Mouse (Mus musculus): ENCODE measurements around the gene Ccdc157.
A peak's percentile ranks its signal among the peaks of the same experiment; 100 is the strongest.
"Not testable (repeated sequence)": the region's sequence is repeated elsewhere in the genome, so short reads cannot be mapped to it uniquely, and the experiment has no call there.

The Ccdc157 gene

DNA sequence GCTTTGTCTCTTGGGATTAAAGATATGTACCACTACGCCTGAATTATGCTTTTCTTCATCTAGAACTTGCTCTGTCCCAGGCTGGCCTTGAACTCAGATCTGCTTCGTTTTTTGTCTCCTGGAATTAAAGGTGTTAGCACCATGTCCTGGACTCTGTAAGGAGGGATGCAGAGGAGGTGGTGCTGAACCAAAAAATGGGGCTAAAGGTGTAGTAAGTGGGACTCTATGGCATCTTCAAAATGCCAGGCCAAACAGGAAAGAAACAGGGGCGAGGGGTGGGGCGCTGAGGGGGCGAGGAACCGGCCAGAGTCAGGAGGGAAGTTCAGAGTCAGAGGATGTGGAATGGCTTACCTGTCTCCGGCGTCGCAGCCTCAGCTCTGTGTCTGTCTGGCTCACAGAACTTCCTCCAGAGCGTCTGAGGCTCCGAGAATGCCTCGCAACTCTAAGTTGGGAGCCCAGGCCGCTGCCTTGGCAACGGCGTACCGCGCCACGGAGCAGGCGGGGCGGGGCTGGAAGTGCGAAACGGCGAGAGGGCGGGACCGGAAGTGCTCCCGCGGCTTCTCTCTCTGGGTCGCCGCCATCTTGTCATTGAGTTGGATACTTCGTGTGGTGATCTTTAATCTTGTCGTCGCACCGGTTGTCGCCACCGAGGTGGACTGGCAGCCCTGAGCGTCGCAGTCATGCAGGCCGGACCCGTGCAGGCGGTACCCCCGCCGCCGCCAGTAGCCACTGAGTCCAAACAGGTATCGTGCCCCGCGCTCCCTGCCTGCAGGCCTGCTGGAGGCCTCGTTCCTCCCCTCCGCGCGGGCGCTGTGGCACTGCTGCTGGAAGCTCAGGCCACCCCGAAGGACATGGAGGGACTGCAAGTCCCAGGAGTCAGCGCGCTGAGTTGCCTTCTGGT is at the start of gene Ccdc157, which contains the start of gene Sf3a1:
Gene Ccdc157 (minus strand): TSS at position 486 of the 901 bp plus-strand sequence.
Gene Sf3a1 (plus strand): TSS at position 543 of the 901 bp plus-strand sequence.
- DNase-seq (ENCODE audit: low read depth, low spot score) = peak; percentile 83

DNA sequence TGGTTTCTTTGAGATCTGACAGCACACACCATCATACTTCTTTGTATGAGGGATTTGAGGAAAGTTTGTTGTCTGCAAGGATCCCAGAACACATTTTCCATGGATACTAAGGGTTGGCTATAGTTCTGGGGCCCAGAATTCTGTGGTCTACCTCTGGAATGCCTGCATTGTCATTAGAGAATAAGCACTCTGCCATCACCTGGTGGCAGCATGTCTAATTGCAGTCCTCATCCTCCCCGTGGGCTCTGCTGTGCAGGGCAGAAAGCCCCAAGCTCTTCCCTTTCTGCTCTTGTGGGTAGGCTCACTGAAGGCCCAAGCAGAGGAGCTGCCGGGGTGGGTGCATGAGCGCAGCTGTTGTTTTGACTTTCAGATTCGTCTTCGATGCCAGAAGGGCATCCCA is 49.5 kb upstream of the Ccdc157 start:
- DNase-seq (ENCODE audit: low read depth, low spot score) = no peak

DNA sequence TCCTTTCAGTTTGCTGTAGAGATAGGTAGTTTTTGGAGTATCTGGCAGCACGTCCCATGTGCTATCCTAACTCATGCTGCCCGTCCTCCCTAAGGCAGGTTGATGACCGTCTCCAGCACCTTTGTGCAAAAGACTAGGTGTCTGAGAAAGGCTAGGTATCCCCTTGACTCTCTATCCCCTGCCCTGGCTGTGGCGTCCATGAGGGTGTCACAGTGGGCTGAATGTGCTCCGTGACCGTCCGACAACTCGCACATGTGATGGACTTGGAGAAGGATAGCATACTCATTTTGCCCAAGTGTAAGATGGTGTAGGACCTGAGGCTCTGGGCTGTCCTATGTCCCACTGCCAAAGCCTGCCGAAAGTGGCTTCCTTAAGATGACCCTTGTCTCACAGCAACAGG is 47.6 kb upstream of the Ccdc157 start:
- no peak for DNase-seq (ENCODE audit: low read depth, low spot score)

DNA sequence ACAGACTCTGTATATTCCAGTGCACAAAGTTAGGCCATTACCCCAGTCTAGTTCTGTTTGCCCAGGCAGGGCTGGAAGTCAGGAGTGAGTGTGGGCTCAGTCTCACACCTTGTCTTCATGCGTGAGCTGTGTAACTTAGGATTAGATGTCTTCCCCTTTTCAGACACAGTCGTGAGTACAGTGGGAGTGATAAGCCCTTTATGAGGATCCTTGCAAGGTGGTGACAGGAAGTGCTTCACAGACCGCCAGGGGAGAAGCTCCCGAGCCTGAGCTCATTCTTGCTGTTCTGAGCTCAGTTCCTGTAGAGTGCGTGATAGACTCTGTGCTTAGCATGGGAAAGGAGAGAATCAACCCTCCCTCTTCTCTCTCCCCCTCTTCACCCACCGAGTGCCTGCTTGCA is 46.5 kb upstream of the Ccdc157 start:
- no peak for DNase-seq (ENCODE audit: low read depth, low spot score)

DNA sequence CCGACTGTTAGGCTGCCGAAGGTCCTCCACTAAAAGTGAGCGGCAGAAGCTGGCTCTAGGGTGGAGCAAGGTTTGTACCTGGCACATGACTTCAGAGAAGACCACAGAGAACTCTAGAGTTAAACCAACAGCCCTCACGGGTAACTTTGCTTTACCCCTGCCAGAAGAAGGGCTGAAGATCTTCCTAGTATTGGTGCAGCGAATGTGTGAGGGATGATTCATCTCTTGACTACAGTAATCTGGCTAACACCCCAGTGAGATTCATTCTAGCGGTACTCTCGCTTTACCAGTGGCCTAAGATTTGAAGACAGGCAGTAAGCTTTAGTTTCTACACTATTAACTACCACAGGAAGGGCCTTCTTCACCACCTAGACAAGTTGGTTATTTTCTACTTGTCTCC is 45.9 kb upstream of the Ccdc157 start:
- no peak for DNase-seq (ENCODE audit: low read depth, low spot score)

DNA sequence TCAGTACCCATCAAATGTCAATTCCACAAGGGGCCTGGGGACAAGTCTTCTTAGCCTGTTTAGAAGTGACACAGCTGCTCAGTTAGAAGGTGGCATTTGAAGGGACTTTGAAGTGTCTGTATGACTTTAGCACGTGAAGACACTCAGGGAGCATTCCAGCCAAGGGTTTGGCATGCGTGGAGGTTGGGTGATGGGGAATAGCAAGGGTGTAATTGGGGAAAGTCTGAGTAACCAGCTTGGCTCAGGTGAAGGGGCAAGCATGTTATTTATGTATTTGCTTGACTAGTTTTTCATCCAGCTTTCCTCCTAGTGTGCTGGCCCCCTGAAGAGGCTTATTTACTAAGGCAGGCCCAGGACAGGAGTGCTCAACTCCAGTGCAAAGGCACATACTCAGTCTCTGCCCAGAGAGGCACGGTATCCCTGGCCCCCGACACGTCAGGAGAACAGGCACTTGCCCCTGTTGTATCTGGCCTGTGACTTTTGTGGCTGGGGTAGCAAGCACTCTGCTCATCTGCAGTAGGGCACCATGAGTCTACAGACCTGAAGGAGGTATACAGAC is 45.1 kb upstream of the Ccdc157 start:
- no peak for DNase-seq (ENCODE audit: low read depth, low spot score)

DNA sequence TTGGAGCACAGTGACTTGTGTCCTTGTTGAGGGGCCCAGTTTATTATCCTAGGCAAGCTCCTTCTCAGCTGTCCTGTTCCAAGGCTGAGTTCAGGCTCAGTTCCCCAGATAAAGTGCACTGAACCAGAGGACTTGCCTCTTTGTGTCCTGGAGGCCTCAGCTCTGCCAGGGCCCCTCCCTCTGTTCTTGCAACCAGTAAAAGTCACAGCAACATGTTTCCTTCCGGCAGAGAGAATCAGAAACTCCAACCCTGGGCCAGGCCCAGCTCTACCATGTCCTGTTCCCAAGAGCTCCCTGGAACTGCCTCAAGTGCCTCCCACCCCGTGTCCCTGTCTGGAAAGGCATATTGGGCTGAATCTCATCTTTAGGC is 43.6 kb upstream of the Ccdc157 start:
- DNase-seq (ENCODE audit: low read depth, low spot score) = peak; percentile 71

DNA sequence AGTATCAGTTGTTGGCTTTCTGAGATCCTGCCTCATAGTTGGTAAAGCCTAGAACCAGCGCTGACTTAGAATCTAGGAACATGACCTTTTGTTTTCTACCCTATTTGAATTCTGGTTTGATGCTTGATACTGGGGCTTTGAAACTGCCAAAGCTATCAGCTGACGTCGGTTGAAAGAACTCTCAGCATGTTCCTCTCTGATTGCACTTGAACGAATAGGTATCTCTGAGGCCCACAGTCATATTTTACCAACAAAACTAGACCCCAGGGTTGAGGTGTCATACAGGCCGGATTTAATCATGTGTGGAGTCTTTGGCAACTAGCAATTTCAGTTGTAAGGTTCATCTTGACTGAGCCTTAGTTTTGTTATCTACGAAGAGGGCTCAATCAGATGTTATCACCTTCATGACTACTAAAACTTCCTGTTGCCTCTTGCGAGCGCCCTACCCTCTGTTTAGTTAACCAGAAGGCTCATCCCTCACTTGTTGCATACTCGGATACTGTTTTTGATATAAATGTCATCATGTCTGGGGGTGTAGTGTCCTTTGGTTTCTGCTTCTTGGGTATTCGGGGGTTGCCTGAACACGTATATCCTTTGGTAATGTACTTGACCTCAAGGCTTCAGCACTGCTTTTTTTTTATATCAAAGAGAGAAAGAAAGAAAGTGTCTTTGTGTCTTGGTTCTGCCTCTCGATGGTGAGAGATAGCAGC is 43.1 kb upstream of the Ccdc157 start:
- no peak for DNase-seq (ENCODE audit: low read depth, low spot score)

DNA sequence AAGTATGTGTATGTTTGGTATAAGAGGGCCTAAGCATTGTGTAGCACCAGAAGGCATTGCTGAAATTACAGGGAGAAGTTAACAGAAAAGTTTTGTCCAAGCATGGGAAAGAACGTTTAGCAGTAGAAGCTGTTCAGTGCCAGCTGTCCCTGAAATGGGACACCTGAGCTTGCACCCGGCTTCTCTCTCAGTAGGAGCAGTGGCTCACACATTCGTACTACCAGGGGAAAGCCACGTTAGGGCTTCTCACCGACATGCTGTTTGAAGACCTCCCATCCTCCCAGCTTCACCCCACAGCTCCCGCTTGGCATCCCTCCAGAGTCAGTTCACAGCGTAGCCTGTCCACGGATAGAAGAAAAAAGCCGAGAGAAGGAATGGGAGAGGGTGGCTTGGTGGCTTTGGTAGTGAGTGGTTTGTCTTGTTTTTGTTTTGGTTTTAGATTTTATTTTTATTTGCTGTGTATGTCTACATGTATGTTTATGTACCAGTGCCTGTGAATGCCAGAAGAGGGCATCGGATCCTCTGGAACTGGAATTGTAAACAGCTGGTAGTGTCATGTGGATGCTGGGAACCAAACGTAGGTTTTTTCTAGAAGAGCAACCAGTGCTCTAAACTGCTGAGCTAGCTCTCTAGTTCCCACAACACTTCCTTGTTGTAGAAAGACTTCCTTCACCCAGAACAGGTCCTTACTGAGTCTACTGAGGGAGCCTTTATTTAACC is 42.0 kb upstream of the Ccdc157 start:
- DNase-seq (ENCODE audit: low read depth, low spot score) = no peak

DNA sequence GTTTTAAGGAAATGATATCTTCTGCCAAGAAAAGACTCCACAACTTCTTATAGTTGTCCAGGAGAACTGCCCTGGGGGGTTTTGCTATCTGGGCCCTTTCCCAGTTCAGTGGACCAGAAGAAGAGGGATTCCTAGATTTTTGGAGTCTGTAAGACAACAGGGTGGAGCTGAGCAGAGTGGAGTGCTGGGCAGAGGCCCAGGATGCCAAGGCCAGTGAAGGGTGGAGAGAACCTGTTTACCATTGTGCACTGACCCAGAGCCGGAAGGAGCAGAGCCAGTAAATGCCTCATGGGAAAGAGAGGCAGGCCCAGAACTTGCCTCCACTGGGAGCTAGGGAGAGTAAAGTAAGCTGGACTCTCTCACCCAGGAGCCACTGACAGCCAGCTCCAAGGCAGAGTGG is 37.6 kb upstream of the Ccdc157 start:
- DNase-seq (ENCODE audit: low read depth, low spot score) = no peak

DNA sequence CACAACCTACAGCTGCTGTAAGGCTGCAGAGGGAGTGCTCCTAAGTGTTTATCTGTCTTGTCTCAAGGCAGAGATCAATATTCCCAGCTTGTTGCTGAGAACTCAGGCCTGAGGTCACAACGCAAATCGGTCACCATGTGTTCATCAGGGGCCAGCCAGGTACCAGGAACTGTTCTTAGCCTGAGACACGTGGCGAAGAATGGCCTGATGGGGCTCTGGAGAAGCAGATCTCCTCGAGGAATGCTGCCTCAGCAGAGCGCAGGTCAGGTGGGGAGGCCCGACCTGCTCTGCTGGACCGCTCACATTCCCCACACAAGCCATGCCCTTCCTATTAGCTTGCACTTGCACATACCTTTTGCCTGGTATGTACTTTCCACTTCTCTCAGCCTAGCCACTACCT is 36.5 kb upstream of the Ccdc157 start:
- no peak for DNase-seq (ENCODE audit: low read depth, low spot score)

DNA sequence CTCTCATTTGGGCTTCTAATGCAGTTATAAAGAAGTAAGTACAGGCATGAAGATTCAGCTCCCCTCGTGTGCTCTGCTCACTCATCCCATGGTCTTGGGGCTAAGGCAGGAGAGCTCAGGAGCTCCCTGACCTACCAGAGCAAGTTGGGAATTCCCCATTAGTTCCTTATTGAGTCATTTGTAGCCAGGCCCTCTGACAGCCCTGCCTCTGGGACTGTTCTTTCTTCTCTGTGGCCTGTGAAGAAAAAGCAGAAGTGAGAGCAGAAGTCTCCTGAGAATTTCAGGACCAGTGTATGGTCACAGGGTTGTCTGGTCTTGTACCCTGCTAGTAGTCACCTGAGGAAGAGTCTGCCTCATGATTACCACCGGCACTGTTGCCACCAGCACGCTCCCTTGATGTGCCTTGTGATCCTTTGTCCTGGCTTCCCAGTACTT is 35.5 kb upstream of the Ccdc157 start:
- DNase-seq (ENCODE audit: low read depth, low spot score) = no peak

DNA sequence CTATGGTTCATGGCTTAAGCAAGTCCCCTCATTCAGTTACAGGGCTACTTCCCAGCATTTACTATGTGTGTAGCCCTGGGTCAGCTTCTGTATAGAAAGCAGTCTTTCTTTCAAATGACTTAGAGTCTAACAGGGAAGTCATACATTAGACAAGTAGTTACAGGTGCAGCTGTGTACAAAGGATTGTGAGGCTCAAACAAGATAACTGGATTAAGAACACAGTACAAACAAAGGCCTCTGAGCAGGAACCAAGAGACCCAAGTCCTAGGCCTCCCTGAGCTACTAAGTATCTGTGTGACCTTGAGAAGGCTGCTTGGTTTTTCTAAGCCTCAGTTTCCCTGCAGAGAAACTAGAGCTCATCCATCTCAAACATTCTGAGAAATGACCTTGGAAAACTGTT is 33.3 kb upstream of the Ccdc157 start:
- no peak for DNase-seq (ENCODE audit: low read depth, low spot score)

DNA sequence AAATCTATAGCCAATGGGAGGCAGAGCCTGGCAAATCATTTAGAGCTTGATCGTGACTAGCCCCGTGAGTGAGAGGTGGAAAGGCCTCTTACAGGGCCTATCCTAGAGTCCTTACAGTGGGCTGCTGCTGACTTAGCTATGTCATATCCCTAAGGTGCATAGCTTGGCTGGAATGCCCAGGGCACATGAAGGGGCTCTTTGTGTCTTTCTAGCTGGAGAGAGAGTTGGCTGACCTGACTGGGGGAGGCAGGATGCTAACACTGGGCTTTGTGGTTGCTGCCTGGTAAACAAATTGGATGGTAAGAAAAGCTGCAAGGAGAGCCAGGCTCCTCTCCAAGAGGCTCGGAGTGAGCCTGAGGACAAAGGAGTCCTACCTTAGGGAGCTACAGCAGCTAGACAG is 32.7 kb upstream of the Ccdc157 start:
- no peak for DNase-seq (ENCODE audit: low read depth, low spot score)

DNA sequence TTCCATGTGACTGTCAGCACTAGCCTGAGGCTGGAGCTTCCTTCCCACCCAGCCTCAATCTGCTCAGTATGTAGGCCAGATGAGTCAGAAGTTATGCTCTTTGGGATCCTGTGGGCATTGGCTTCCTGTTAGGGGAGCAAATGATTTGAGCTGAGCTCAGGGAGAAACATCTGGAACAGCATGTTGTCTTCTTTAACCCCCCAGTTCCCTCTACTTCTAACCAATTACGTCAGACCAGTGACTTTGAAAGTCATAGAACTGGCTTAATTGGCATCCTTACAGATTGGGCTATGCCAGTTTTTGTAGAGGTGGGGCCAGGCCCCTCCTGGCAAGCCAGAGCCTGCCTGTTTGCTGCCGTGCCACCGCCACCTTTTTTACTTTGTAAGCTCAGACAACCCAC is 30.6 kb upstream of the Ccdc157 start:
- peak; percentile 68 for DNase-seq (ENCODE audit: low read depth, low spot score)

DNA sequence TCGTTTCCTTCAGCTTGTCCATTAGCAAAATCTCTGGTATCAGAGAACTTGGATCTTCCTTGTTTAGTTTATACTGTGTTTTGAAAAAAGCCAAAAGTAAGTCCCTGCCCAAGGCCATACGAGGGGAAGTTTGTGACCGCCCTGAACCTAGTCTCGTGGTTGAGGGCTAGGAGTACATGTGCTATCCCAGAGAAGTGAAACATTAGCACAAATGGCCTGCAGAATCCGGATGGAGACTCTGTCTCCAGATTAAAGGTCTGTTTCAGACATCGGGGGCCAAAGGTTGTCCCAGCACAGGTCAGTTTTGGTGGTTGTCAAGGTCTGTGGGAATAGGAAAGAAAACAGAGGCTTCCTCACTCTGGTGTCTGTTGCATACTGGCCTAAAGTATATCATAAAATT is 29.1 kb upstream of the Ccdc157 start:
- peak; percentile 34 for DNase-seq (ENCODE audit: low read depth, low spot score)

DNA sequence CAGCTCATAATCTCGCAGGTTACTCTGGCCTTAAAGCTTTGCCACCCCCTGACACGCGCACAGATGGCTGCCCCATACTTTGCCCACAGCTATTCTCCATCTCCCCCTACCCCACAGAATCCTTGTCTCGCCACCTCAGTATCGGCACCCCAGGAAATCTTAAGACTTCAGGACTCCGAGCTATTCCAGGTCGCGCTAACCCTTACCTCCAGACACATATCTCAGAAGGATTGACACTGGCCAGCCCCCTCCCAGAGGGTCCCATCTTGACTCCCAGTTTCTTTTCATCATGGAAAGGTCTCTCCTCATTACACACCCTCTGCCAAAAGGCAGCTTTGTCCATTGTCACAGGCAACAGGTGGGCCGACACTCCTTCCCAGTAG is 27.2 kb upstream of the Ccdc157 start:
- no peak for DNase-seq (ENCODE audit: low read depth, low spot score)

DNA sequence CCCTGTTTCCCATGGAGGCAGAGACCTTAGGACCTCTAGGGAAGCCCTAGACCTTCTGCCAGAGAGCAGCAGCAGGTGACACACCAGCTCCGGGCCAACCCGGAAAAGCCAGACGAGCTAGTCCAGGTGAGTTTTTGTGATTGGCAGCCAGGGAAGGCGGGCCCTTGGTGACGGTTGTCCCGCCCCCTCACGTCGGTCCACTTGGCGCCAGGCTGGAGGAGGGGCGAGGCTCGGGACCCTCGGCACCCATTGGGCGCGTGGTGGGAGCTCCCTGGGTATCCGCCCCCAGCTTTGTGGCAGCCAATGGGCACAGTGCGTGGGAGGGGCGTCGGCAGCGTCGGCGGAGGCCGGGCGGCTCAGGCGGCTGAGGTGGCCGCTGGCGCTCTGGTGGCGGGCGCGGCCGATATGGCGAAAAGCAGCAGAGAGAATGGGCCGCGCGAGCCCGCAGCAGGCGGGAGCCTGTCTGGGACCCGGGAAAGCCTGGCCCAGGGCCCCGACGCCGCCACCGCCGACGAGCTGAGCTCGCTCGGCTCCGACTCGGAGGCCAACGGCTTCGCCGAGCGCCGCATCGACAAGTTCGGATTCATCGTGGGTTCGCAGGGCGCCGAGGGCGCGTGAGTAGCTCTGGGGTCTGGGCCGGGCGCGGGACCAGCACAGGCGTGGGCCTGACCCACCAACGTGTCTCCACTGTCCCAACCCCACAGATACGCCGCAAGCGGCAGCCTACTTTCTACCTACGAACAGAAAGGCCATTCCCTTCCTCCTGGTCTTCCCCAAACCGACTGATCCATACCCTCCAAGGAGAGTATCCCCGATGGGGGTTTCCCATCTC is 26.6 kb upstream of the Ccdc157 start, which contains the start of gene Tbc1d10a:
Gene Tbc1d10a (plus strand): TSS at position 304 of the 832 bp plus-strand sequence.
- DNase-seq (ENCODE audit: low read depth, low spot score) = peak; percentile 95

DNA sequence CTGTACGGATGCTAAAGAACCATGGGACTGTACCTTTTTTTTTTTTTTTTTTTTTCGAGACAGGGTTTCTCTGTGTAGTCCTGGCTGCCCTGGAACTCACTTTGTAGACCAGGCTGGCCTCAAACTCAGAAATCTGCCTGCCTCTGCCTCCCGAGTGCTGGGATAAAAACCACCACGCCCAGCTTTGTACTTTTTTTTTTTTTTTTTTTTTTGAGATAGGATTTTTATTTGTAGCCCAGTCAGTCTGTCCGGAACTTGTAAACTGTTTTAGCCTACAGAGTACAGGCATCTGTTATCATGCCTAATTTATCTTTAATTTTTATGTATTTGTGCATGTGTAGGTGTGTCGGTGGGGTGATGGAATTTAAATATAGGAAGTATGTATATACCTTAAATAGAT is 25.4 kb upstream of the Ccdc157 start:
- not testable (repeated sequence) for DNase-seq (ENCODE audit: low read depth, low spot score)

DNA sequence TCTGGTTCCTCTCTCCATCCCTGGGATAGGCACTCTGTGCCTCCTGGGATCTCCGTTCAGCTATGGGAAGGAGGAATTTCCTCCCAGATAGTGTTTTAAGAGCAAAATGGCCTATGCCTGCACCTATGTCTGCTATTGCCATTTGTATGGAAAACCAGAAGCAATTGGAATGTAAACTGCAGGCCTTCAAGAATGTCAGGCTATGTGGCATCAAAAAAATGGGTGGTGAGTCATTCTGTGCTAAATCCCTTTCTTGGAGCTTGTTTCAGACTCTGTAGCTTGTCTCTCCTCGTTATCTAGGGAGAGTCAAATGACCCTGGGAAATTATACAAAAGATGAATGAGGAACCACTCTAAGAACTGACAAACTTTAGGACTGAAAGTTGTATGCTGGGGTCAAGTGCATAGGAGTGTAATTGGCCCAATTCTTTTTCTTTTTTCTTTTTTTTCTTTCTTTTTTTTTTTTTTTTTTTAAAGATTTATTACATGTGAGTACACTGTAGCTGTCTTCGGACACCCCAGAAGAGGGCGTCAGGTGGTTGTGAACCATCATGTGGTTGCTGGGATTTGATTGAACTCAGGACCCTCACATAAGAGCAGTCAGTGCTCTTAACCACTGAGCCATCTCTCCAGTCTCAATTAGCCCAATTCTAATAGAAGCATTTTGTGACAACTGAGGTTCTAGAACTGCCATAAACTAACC is 24.3 kb upstream of the Ccdc157 start:
- no peak for DNase-seq (ENCODE audit: low read depth, low spot score)
